Mouse (Mus musculus) heart, adult 2 months (tissue): ENCODE results near the gene Atrnl1.
"Not testable (repeated sequence)": the region's sequence is repeated elsewhere in the genome, so short reads cannot be mapped to it uniquely, and the experiment has no call there.

ENCODE experiments used
- CTCF ChIP-seq: fragments of 200-600 bp; IDR thresholded peaks from 2 replicates; pipeline ENCODE4 v1.8.1; 2022; ENCODE audit warnings: antibody characterized with exemption, mild to moderate bottlenecking, moderate library complexity
- EP300 ChIP-seq: fragments of 200-500 bp; IDR thresholded peaks from 2 replicates; pipeline ENCODE4 v1.6.1; 2011; ENCODE audit warnings: low read depth, low read length, control low read depth; ENCODE audit not compliant: insufficient read depth

DNA sequence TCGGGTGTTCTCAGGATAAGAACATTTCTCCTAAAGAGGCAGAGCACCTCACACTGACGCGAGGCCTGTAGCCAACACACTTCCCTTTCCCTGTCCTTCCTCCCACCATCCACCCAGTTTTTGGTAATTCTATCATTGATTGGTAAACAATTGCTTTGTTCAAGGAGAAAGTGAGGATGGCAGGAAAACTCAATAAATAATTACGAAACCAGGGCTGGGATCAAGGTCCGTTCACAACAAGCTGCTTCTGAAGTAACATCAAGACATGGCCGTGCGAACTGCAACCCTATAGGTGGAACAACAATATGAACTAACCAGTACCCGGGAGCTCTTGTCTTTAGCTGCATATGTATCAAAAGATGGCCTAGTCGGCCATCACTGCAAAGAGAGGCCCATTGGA, 439.6 kb downstream of the Atrnl1 start:
- not testable (repeated sequence) for TF ChIP-seq CTCF, EP300
